Comparison of ENCODE assay signal across 8 mouse cellular contexts in the genomic region with DNA sequence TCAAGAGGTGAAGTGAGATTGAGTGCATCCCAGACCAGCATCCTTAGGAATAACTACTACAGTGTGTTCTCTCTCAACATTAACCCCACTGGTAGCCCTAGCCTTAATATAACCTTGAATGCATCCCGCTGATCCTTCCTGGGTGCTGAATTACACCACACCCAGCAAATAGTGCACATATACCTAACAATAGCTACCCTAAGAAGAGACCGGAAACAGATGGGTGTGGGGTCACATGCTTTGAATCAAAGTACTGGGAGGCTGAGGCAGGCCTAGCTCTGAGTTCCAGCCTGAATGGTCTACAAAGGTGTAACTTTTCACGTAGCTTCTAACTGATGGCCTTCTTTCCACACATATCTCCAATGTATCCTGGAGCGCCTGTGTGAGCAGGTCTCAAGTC. TPM values are rescaled to one million over a fixed set of nuclear protein-coding genes. Genes with fewer than 3 reads are reported as not detected.
DNase-seq lines count a peak whose midpoint lies in the region; ATAC-seq and TF ChIP-seq lines count a peak whose summit lies in the region.

No protein-coding gene starts in this region.

- H3K79me2 ChIP-seq in liver, adult 2 months (ENCODE audit: control insufficient read depth, insufficient read depth, low read length) = no peaks in the 10 kb centered on the region

- 85% methylated on average over 4 of the region's 4 CpGs for WGBS in liver, adult 2 months
- 98% methylated on average over 4 of the region's 4 CpGs for WGBS in embryonic facial prominence, embryonic 12.5 days
- 84% methylated on average over 4 of the region's 4 CpGs for whole genome bisulfite sequencing in intestine, embryonic 15.5 days
- WGBS in neural tube, embryonic 12.5 days = 97% methylated on average over 4 of the region's 4 CpGs

- DNase-seq in liver, adult 2 months (ENCODE audit: extremely low read depth, low read depth, low spot score) = no peak
- no peak for DNase-seq in liver
- no peak for DNase-seq in gastrocnemius, postnatal 25 days
- DNase-seq in left cerebral cortex, adult 18-20 months (ENCODE audit: low spot score in 2 of 2) = no peak
- DNase-seq in urinary bladder, postnatal 14 days (ENCODE audit: low spot score) = no peak

- H3K9ac ChIP-seq in liver, adult 2 months (ENCODE audit: low read depth, low read length) = peak overlapping the region; percentile 95
- H3K9ac ChIP-seq in embryonic facial prominence, embryonic 12.5 days = no peak overlapping the region
- H3K9ac ChIP-seq in intestine, embryonic 15.5 days = 0 out of 2 replicates have a peak overlapping the region, but pooled peaks have one; percentile 86
- no peak overlapping the region; the same call in 1 of the 2 replicates for H3K9ac ChIP-seq in neural tube, embryonic 12.5 days

- no peak for TF ChIP-seq POLR2A in liver, adult 2 months (IDR thresholded peaks at IDR 0.05; ENCODE audit: extremely low read depth, insufficient read depth, low read length)

- TF ChIP-seq CTCF in liver, adult 2 months (IDR thresholded peaks at IDR 0.05; ENCODE audit: low read depth, low read length) = no peak

- H3K4me1 ChIP-seq in liver, adult 2 months (ENCODE audit: control insufficient read depth, insufficient read depth, low read length) = peaks cover 19% of the 10 kb centered on the region
- H3K4me1 ChIP-seq in embryonic facial prominence, embryonic 12.5 days = peaks cover 10% of the 10 kb centered on the region
- peaks cover 27% of the 10 kb centered on the region for H3K4me1 ChIP-seq in intestine, embryonic 15.5 days (replicated peaks)
- H3K4me1 ChIP-seq in neural tube, embryonic 12.5 days = peaks cover 20% of the 10 kb centered on the region

- H3K9me3 ChIP-seq in embryonic facial prominence, embryonic 12.5 days = no peaks in the 10 kb centered on the region
- H3K9me3 ChIP-seq in intestine, embryonic 15.5 days = no peaks in the 10 kb centered on the region
- no peaks in the 10 kb centered on the region; the same call in 1 of the 2 replicates for H3K9me3 ChIP-seq in neural tube, embryonic 12.5 days

- H3K4me3 ChIP-seq in liver, adult 2 months (ENCODE audit: insufficient read depth, low read depth, low read length) = 0 out of 2 replicates have a peak overlapping the region, but pooled peaks have one; percentile 3
- H3K4me3 ChIP-seq in embryonic facial prominence, embryonic 12.5 days = 0 out of 2 replicates have a peak overlapping the region, but pooled peaks have one; percentile 66
- H3K4me3 ChIP-seq in intestine, embryonic 15.5 days (replicated peaks) = peak overlapping the region; percentile 66; the same call in 1 of the 2 replicates
- H3K4me3 ChIP-seq in neural tube, embryonic 12.5 days = peak overlapping the region; percentile 58; the same call in 1 of the 2 replicates

- peak overlapping the region; percentile 92 for H3K27ac ChIP-seq in liver, adult 2 months (replicated peaks; ENCODE audit: insufficient read depth, low read depth, low read length)
- peak overlapping the region; percentile 99; the same call in 1 of the 2 replicates for H3K27ac ChIP-seq in embryonic facial prominence, embryonic 12.5 days
- peak overlapping the region; percentile 97 for H3K27ac ChIP-seq in intestine, embryonic 15.5 days
- no peak overlapping the region for H3K27ac ChIP-seq in neural tube, embryonic 12.5 days

- H3K36me3 ChIP-seq in liver, adult 2 months (ENCODE audit: control insufficient read depth, insufficient read depth, low read length) = no peaks in the 10 kb centered on the region
- no peaks in the 10 kb centered on the region; the same call in 1 of the 2 replicates for H3K36me3 ChIP-seq in embryonic facial prominence, embryonic 12.5 days
- no peaks in the 10 kb centered on the region for H3K36me3 ChIP-seq in intestine, embryonic 15.5 days
- H3K36me3 ChIP-seq in neural tube, embryonic 12.5 days = no peaks in the 10 kb centered on the region

- H3K4me2 ChIP-seq in embryonic facial prominence, embryonic 12.5 days (replicated peaks) = peak overlapping the region; percentile 68
- peak overlapping the region; percentile 80 for H3K4me2 ChIP-seq in intestine, embryonic 15.5 days (replicated peaks)
- peak overlapping the region; percentile 80 for H3K4me2 ChIP-seq in neural tube, embryonic 12.5 days (replicated peaks)

- H3K27me3 ChIP-seq in liver, adult 2 months (ENCODE audit: control insufficient read depth, insufficient read depth, low read length) = no peaks in the 10 kb centered on the region
- H3K27me3 ChIP-seq in embryonic facial prominence, embryonic 12.5 days = no peaks in the 10 kb centered on the region
- no peaks in the 10 kb centered on the region for H3K27me3 ChIP-seq in intestine, embryonic 15.5 days (replicated peaks)
- no peaks in the 10 kb centered on the region for H3K27me3 ChIP-seq in neural tube, embryonic 12.5 days (replicated peaks)

- no peak for ATAC-seq in embryonic facial prominence, embryonic 12.5 days (ENCODE audit: insufficient number of reproducible peaks, insufficient read depth, low FRiP score, low TSS enrichment)
- no peak for ATAC-seq in intestine, embryonic 15.5 days
- no peak for ATAC-seq in neural tube, embryonic 12.5 days (ENCODE audit: low FRiP score, low read depth)

RNA-seq across cellular contexts. Expression of a gene that starts 37.8 kb away (rescaled TPM):
- total RNA-seq in liver, adult 2 months (2014; rRNA removed) = 259 and 274 TPM in 2 replicates
- polyA plus RNA-seq in liver, adult 2 months (2012; rRNA removed) = 214 and 240 TPM in 2 replicates
- 3,116 and 3,315 TPM in 2 replicates for polyA plus RNA-seq in embryonic facial prominence, embryonic 12.5 days (2016; fragmentation: Nextera tagmentation; extraction: Ambion mirVana)
- 2,151 and 2,475 TPM in 2 replicates for polyA plus RNA-seq in intestine, embryonic 15.5 days (2015; fragmentation: Nextera tagmentation; extraction: Ambion mirVana)
- polyA plus RNA-seq in neural tube, embryonic 12.5 days (2016; fragmentation: Nextera tagmentation; extraction: Ambion mirVana) = 2,887 and 2,907 TPM in 2 replicates
- 100 to 1,000 TPM; 100 to 129 TPM for total RNA-seq in gastrocnemius, postnatal 25 days (2021)
- 100 to 1,000 TPM; 356 to 357 TPM for total RNA-seq in left cerebral cortex, adult 18-20 months (2021)

Comparison
In these comparisons a context has a peak if more than half of its experiments do, and no peak if none do; other contexts are left out.
1. H3K4me3 ChIP-seq: peak in every context shown above with its lines; median percentile 66 in embryonic facial prominence, embryonic 12.5 days; 66 in intestine, embryonic 15.5 days; 58 in neural tube, embryonic 12.5 days; 3 in liver, adult 2 months.
2. H3K9ac ChIP-seq: peak in liver, adult 2 months (single experiment) and intestine, embryonic 15.5 days (single experiment); none in embryonic facial prominence, embryonic 12.5 days (single experiment) and neural tube, embryonic 12.5 days (single experiment).
3. Peak in every context shown above with its lines, with median percentiles within 50 percentile points of each other: H3K4me2 ChIP-seq.